Mouse (Mus musculus) G1E (cell line): ENCODE measurements around the gene 4930412O13Rik.

Experiments used
- CTCF ChIP-seq: IDR thresholded peaks from 2 replicates; pipeline ENCODE4 v1.5.1; 2012; ENCODE audit warnings: low read depth, low read length, inconsistent platforms, mixed read lengths
- TAL1 ChIP-seq: conservative IDR thresholded peaks from 2 replicates; pipeline ENCODE4 v1.6.1; 2012; ENCODE audit warnings: low read depth, low read length, inconsistent platforms, mixed read lengths

GRCm38 (mm10) chr2:9852851-9853576 is 28.0 kb upstream of the 4930412O13Rik start:
- TF ChIP-seq CTCF = no peak
- TF ChIP-seq TAL1 = no peak
